Mouse (Mus musculus) hindbrain, embryonic 15.5 days (tissue): ENCODE measurements around the gene Hspb7. TPM values are rescaled to one million over a fixed set of nuclear protein-coding genes. Genes with fewer than 3 reads are reported as not detected.

Experiments used
- ATAC-seq: fragments of 200-750 bp; cut with Nextera tagmentation; 2 replicates; pipeline ENCODE4 v1.8.0; 2017; ENCODE audit warnings: low read depth, moderate number of reproducible peaks, moderate TSS enrichment; ENCODE audit not compliant: low FRiP score
- H3K27ac ChIP-seq: fragments of 300-500 bp; sonication (generic); replicated peaks from 2 replicates; pipeline ENCODE4 v1.5.1; 2015; ENCODE audit warnings: mild to moderate bottlenecking, inconsistent platforms
- H3K27me3 ChIP-seq: fragments of 300-500 bp; sonication (generic); 2 replicates; pipeline ENCODE4 v1.6.1; 2015; ENCODE audit warnings: control low read depth, inconsistent platforms
- H3K36me3 ChIP-seq: fragments of 300-500 bp; sonication (generic); 2 replicates; pipeline ENCODE4 v1.6.1; 2015; ENCODE audit warnings: control low read depth, inconsistent platforms
- H3K4me1 ChIP-seq: fragments of 300-500 bp; sonication (generic); replicated peaks from 2 replicates; pipeline ENCODE4 v1.6.1; 2015; ENCODE audit warnings: control low read depth, inconsistent platforms
- H3K4me2 ChIP-seq: fragments of 300-500 bp; sonication (generic); 2 replicates; pipeline ENCODE4 v1.6.1; 2015; ENCODE audit warnings: moderate library complexity, mild to moderate bottlenecking, inconsistent platforms
- H3K4me3 ChIP-seq: fragments of 300-500 bp; sonication (generic); 2 replicates; pipeline ENCODE4 v1.5.1; 2015; ENCODE audit warnings: mild to moderate bottlenecking, inconsistent platforms
- H3K9ac ChIP-seq: fragments of 300-500 bp; sonication (generic); 2 replicates; pipeline ENCODE4 v1.6.1; 2015; ENCODE audit warnings: inconsistent platforms
- H3K9me3 ChIP-seq: fragments of 300-500 bp; sonication (generic); 2 replicates; pipeline ENCODE4 v1.6.1; 2016; ENCODE audit warnings: control low read depth, inconsistent platforms
- WGBS: fragments of 180-500 bp; shearing (Covaris S2); methylation state at CpG from one replicate; pipeline ENCODE4 v1.1.7; 2015; 5-methylcytosine and 5-hydroxymethylcytosine counted together
- polyA plus RNA-seq: library from polyadenylated mRNA; unstranded; fragments of >200 nt; fragmentation: Nextera tagmentation; extraction: Ambion mirVana; gene quantifications from 2 replicates; pipeline ENCODE4 v1.2.1, GENCODE M21; 2015

Hspb7 gene
- not detected in 2 replicates for polyA plus RNA-seq

DNA sequence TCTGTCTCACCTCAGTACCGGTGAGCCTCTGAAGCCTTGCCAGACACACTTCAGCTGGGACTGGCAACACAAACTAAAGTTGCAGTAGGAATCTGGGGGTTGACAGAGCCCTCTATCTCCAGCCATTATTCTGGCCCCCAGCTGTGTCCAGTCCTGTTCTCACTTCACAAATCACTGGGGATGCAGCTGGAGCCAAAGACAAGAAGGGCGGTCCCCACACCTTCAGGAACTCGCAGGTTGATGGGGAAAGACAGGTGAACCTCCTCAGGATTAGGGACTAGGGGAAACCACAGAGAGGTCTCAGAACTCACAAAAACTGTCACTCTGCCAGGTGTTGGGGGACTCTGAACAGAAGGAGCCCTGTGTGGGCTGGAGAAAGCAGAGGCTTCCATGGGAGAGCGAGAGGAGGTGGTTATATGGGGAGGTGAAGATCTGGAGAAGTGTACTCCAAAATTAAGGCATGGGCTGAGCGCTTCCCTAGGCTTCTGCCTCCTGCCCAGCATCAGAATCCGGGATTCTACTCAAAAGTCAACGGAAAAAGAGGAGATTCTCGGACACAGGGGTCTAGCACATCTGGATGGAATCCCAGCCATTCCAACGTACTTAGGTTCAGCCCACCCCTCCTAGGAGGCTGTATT lies at the start of gene Hspb7:
Hspb7 (plus strand) TSS at position 588 of the 638 bp plus-strand sequence.
- 65% methylated on average over 9 of the region's 9 CpGs for WGBS
- H3K4me1 ChIP-seq, result peaks cover 10% of the 10 kb centered on the region

DNA sequence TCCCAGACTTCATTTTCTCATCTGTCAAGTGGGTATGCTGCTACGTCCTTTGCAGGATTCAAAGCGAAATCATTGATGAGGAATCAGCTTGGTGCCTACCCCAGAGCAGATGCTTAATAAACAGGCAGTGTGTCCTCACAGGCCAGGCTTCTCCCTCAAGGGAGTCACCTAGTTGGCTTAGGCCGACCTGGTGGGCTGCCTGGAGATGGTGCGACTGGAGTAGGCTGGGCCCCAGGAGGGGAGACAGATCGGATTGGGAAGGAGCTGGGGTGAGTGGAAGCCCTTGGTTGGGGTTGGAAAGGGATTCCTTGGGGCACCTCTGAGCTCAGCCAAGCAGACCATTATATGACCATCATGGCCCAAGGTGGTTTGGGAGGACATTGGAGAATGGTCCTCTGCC lies 48.2 kb upstream of the Hspb7 start:
- H3K9ac ChIP-seq, result no peak overlapping the region
- peaks cover 13% of the 10 kb centered on the region for H3K4me1 ChIP-seq
- H3K9me3 ChIP-seq, result no peaks in the 10 kb centered on the region
- H3K36me3 ChIP-seq, result no peaks in the 10 kb centered on the region
- no peak overlapping the region for H3K4me3 ChIP-seq
- no peak for ATAC-seq
- 93% methylated on average over 5 of the region's 5 CpGs for WGBS
- no peaks in the 10 kb centered on the region for H3K27me3 ChIP-seq
- H3K27ac ChIP-seq, result no peak overlapping the region
- H3K4me2 ChIP-seq, result no peak overlapping the region

More for the DNA sequence above, at the start of gene Hspb7:
- no peak within 1 kb of the TSS for H3K4me2 ChIP-seq
- H3K27me3 ChIP-seq, result 0 out of 2 replicates have a peak, but pooled peaks cover 6% of the 10 kb centered on the region
- H3K9ac ChIP-seq, result no peak within 1 kb of the TSS
- H3K4me3 ChIP-seq, result no peak within 1 kb of the TSS
- ATAC-seq, result no peak
- no peaks in the 10 kb centered on the region for H3K9me3 ChIP-seq
- no peak within 1 kb of the TSS for H3K27ac ChIP-seq
- H3K36me3 ChIP-seq, result no peaks in the 10 kb centered on the region

DNA sequence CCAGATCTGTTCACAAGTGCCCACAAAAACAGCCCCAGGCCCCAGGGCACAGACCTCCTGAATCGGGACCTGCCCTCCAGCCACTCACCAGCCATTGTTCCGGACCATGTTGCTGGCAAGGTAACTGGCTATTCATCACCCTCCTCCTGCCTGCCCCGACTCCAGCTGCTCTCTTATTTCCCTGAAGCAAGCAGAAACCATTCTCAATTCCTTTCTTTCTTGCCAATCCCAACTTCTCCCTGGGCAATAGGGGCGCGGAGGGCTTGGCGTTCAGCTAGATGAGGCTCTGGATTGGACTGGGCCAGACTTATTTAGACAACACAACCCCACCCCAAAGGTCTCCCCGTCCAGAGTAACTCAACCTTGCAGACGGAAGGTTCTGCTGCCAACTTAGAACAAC lies 40.9 kb upstream of the Hspb7 start:
- Histone ChIP-seq H3K9me3 (no peaks in the 10 kb centered on the region), H3K4me1 (peaks cover 6% of the 10 kb centered on the region; the same call in 1 of the 2 replicates), H3K27me3 (peaks cover 43% of the 10 kb centered on the region), H3K4me2 (no peak overlapping the region), H3K36me3 (no peaks in the 10 kb centered on the region), H3K27ac (no peak overlapping the region), H3K4me3 (no peak overlapping the region), H3K9ac (no peak overlapping the region)
- WGBS, result 41% methylated on average over 8 of the region's 8 CpGs
- no peak for ATAC-seq

DNA sequence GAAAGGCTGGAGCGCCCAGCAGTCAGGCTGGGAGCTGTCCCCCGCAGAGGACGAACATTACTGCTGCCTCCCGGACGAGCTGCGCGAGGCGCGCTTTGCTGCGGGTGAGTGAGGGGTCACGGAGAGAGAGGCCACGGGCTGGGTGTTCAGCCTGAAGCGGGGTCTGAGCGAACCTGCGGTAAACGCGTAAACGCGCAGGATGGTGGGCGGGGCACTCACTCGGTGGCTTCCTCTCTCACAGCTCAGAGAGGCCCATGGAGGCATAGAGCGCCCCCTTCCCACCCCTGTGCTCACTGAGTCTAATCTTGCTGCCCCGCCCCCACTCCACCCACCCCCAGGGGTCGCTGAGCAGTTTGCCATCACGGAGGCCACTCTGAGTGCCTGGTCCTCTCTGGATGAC lies 38.2 kb upstream of the Hspb7 start:
- H3K4me1 ChIP-seq, result peaks cover 6% of the 10 kb centered on the region; the same call in 1 of the 2 replicates
- H3K27me3 ChIP-seq, result peaks cover 46% of the 10 kb centered on the region
- ATAC-seq, result no peak
- H3K9me3 ChIP-seq, result no peaks in the 10 kb centered on the region
- 3% methylated on average over 21 of the region's 25 CpGs for WGBS
- peak overlapping the region; percentile 46 for H3K4me2 ChIP-seq
- no peaks in the 10 kb centered on the region for H3K36me3 ChIP-seq
- peak overlapping the region; percentile 17 for H3K4me3 ChIP-seq
- H3K27ac ChIP-seq, result no peak overlapping the region
- H3K9ac ChIP-seq, result no peak overlapping the region

DNA sequence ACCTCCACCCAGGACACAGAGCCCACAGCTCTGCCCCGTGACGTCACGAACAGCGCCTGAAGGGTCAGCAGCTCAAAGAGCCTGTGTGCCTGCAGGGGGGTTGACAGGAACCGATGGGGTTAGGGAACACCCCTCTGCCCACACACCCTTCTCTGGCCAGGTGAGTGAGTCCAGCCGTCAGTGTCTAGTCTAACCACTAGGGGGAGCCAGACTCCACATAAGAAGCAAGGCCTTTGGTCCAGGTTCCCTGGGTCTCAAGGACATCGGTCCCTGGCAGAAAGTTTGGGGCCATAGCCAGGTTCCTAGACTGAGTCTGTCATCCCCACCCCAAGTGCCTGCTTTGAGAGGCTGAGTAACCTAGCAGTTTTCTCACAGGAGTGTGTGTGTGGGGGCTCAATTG lies 35.3 kb upstream of the Hspb7 start:
- no peak overlapping the region for H3K4me2 ChIP-seq
- no peak overlapping the region for H3K4me3 ChIP-seq
- H3K4me1 ChIP-seq, result peaks cover 6% of the 10 kb centered on the region; the same call in 1 of the 2 replicates
- ATAC-seq, result no peak
- no peaks in the 10 kb centered on the region for H3K9me3 ChIP-seq
- WGBS, result 0% methylated on average over 7 of the region's 7 CpGs
- no peaks in the 10 kb centered on the region for H3K36me3 ChIP-seq
- H3K27ac ChIP-seq, result no peak overlapping the region
- H3K27me3 ChIP-seq, result peaks cover 45% of the 10 kb centered on the region
- no peak overlapping the region for H3K9ac ChIP-seq

DNA sequence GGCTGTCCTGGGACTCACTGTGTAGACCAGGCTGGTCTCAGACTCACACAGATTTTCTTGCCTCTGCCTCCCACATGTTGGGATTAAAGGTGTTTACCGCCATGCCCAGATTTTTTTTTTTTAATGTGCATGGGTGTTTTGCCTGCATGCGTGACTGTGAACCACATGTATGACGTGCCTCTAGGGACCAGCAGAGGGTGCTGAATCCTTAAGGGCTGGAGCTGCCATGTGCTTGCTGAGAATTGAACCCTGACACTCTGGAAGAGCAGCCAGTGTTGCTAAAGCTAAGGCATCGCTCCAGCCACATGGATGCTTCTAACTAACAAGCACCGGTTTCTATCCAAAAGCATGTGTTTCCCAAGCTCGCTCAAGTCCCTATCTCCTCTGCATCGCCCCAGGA lies 34.4 kb upstream of the Hspb7 start:
- no peak overlapping the region for H3K4me3 ChIP-seq
- ATAC-seq, result no peak
- H3K9me3 ChIP-seq, result no peaks in the 10 kb centered on the region
- peaks cover 6% of the 10 kb centered on the region; the same call in 1 of the 2 replicates for H3K4me1 ChIP-seq
- H3K27ac ChIP-seq, result no peak overlapping the region
- no peaks in the 10 kb centered on the region for H3K36me3 ChIP-seq
- no peak overlapping the region for H3K9ac ChIP-seq
- WGBS, result 75% methylated on average over 7 of the region's 7 CpGs
- H3K4me2 ChIP-seq, result no peak overlapping the region
- peaks cover 36% of the 10 kb centered on the region for H3K27me3 ChIP-seq

DNA sequence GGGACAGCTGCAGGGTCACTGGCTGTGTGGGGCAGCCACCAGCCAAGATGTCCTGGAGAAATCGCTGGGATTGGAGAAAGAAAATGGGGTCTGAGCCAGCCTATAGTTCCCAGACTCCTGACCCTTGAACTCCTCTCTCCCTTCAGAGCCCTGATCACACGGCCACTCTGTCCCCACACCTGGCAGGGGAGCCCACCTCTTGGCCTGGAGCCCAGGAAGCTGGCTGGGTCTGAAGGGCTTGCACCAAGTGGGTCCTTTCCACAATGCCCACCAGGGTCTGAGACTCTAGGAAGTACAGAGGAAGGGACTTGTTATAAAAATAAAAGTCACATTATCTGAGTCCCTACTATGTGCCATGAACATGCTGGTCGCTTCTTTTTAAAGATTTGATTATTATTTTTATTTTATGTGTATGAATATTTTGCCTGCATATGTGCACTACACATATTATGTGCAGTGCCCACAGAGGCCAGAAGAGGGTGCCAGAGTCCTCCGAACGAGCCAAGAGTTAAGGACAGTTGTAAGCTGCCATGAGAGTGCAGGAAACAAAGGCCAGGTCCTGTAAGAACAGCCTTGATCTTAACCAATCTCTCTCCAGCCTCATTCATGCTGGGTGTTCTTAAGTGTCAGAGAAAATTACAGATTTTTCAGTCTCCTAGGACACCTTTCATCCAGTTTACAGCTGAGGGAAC lies 33.3 kb upstream of the Hspb7 start:
- Histone ChIP-seq H3K9me3 (no peaks in the 10 kb centered on the region), H3K27me3 (peaks cover 26% of the 10 kb centered on the region), H3K27ac (no peak overlapping the region), H3K4me3 (no peak overlapping the region), H3K9ac (no peak overlapping the region), H3K36me3 (no peaks in the 10 kb centered on the region), H3K4me1 (peaks cover 4% of the 10 kb centered on the region; the same call in 1 of the 2 replicates), H3K4me2 (no peak overlapping the region)
- ATAC-seq, result no peak
- WGBS, result 18% methylated on average over 5 of the region's 5 CpGs

DNA sequence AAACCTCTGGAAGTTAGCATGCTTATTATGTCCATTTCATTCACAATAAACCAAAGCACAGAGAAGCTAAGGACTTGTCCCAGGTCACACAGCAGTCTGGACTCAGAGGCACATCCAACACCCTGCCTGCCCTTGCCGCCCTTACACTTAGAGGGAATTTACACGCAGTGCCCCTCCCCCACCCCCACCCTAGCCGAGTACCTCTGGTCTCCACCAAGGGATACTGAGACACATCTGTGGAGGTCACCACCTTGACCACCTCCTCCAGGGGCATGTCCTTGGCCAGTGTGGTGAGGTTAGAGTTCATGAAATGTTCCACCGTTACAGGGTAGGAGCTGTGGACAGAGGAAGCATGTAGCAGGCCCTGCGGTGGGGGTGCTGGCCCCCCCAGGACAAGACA lies 32.6 kb upstream of the Hspb7 start:
- Histone ChIP-seq H3K9me3 (no peaks in the 10 kb centered on the region), H3K27ac (no peak overlapping the region), H3K4me3 (no peak overlapping the region), H3K4me2 (no peak overlapping the region), H3K4me1 (no peaks in the 10 kb centered on the region), H3K36me3 (no peaks in the 10 kb centered on the region), H3K9ac (no peak overlapping the region), H3K27me3 (peaks cover 20% of the 10 kb centered on the region)
- ATAC-seq, result no peak
- WGBS, result 73% methylated on average over 5 of the region's 5 CpGs

DNA sequence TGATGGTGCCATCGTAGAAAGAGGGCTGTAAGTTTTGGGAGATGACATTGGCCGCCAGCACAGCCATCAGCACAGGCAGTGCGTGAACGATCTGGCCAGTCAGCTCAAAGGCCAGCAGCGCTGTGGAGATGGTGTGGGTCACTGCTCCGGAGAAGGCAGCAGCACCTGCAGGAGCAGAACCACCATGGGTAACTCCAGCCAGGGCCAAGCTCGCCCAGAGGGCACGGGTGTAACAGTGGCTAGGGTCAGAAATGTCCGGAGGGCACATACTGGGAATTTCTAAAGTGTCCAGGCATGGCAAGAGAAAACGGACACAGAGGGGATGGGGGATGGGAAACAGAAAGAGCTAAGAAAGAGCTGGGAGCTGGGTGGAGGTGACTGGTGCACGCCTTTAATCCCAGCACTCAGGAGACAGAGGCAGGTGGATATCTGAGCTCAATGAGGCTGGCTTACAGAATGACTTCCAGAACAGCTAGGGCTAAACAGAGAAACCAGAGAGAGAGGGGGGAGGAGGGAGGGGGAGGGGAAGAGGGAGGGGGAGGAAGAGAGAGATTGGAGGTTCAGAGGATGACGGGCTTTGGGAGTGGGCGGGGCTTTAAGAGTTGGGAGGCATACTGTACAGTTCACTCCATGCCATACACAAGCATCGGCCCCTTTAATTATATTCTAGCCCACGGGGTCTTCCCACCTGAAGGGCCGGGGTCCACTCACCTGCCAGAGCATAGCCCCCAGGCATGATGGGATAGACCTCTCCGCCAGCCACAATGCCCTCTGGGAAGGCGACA lies 31.0 kb upstream of the Hspb7 start:
- no peak overlapping the region for H3K4me3 ChIP-seq
- no peak overlapping the region for H3K4me2 ChIP-seq
- no peak overlapping the region for H3K27ac ChIP-seq
- no peak for ATAC-seq
- H3K36me3 ChIP-seq, result no peaks in the 10 kb centered on the region
- H3K4me1 ChIP-seq, result no peaks in the 10 kb centered on the region
- peaks cover 4% of the 10 kb centered on the region; the same call in 1 of the 2 replicates for H3K27me3 ChIP-seq
- H3K9ac ChIP-seq, result no peak overlapping the region
- 75% methylated on average over 18 of the region's 18 CpGs for WGBS
- H3K9me3 ChIP-seq, result no peaks in the 10 kb centered on the region

DNA sequence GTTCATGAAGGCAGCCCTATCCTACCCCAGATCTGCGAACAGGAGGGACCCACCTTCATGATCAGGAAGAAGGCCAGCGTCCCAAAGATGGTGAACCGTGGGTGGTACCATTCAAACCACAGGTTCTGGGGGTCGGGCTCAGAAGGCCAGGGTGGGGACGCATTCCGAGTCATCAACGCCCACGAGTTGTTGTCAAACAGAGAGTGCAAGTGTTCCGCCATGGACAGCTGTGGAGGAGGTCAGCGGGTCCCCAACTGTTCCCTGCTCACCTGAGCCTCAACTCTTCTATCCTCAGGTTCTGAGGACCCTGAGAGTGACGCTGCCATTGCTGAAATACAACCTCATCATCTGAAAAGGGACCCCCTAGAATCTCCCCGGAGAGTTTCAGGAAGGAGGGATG lies 29.3 kb upstream of the Hspb7 start:
- Histone ChIP-seq H3K4me2 (no peak overlapping the region), H3K4me1 (no peaks in the 10 kb centered on the region), H3K36me3 (no peaks in the 10 kb centered on the region), H3K4me3 (no peak overlapping the region), H3K9me3 (no peaks in the 10 kb centered on the region), H3K9ac (no peak overlapping the region), H3K27me3 (0 out of 2 replicates have a peak, but pooled peaks cover 7% of the 10 kb centered on the region), H3K27ac (no peak overlapping the region)
- WGBS, result 82% methylated on average over 12 of the region's 12 CpGs
- ATAC-seq, result no peak

DNA sequence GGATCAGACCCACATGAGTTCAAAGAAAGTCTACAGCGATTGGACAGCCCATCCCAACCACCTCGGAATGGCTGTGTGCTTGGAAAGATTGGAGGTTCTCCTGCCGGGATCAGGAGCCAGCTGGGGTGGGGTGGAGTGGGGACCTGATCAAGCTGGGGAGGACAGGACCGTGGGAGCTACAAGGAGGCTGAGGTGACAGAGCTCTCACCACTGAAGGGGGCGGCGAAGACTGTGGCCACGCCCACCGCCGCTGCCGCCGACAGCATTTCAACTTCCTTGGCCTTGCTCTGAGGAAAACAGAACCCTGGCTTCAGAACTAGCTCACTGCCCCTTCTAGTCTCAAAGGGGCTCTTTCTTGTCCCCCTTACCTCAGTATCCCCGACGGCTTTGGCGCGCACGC lies 25.8 kb upstream of the Hspb7 start:
- Histone ChIP-seq H3K9me3 (no peaks in the 10 kb centered on the region), H3K4me1 (no peaks in the 10 kb centered on the region), H3K4me3 (no peak overlapping the region), H3K27me3 (0 out of 2 replicates have a peak, but pooled peaks cover 6% of the 10 kb centered on the region), H3K9ac (no peak overlapping the region), H3K27ac (no peak overlapping the region), H3K36me3 (no peaks in the 10 kb centered on the region), H3K4me2 (0 out of 2 replicates have a peak overlapping the region, but pooled peaks have one; percentile 9)
- ATAC-seq, result no peak
- 14% methylated on average over 16 of the region's 16 CpGs for WGBS

DNA sequence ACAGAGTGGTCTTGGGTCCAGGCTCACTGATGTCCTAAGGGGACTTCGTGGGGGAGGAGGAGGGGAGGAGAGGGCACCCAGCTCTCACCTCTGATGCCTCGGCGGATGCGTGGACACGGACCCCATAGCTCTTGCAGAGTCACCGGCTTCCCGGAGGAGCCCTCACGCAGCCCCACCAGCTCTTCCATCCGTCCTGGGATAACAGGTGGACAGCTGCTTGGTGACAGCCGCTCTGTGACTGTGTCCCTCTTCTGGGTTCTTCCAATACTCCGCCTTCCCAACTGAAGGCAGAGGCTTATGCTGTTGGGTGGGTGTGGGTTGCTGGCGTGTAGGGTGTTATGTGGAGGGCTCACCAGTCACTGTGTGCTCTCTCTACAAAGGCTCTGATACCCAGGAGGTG lies 22.7 kb upstream of the Hspb7 start:
- no peak for ATAC-seq
- no peak overlapping the region for H3K4me3 ChIP-seq
- 0 out of 2 replicates have a peak, but pooled peaks cover 6% of the 10 kb centered on the region for H3K27me3 ChIP-seq
- no peaks in the 10 kb centered on the region for H3K36me3 ChIP-seq
- H3K4me2 ChIP-seq, result no peak overlapping the region
- no peak overlapping the region for H3K9ac ChIP-seq
- no peaks in the 10 kb centered on the region for H3K9me3 ChIP-seq
- 74% methylated on average over 12 of the region's 12 CpGs for WGBS
- H3K27ac ChIP-seq, result no peak overlapping the region
- H3K4me1 ChIP-seq, result no peaks in the 10 kb centered on the region
